Mouse (Mus musculus) right cerebral cortex, postnatal 14 days (tissue): ENCODE results near the gene Prima1.

Source experiments
- DNase-seq: peaks from one replicate; pipeline ENCODE4 v3.0.0; 2022

Prima1 gene

DNA sequence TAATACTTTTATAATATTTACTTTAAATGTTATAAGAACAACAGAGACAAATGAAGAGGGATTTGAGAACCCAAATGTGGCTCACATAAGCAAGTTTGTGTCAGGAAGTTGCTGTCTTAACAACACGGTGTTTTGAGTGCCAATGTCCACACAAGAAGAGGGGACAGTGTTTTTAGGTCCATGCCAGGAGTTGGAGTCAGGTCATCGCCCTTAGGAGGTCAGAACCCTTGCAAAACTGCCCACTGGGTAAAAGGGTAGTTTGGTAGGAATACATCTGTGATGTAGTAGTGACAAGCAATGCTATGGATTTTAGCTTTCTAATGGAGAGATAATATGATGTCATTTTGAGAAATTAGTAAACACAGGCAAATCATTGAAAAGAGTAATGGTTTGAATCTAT is 91.7 kb downstream of the Prima1 start:
- no peak for DNase-seq
